Mouse (Mus musculus): ENCODE data around the gene Elovl5. TPM values are rescaled to one million over a fixed set of nuclear protein-coding genes. Genes with fewer than 3 reads are reported as not detected.

Gene Elovl5
- 100 to 1,000 TPM; 149 to 155 TPM for polyA plus RNA-seq (2017; shearing (Covaris generic))

- ATAC-seq, result peak; percentile 87
Measured at GRCm38 (mm10) chr9:77917074-77917621, at the start of gene Elovl5. Elovl5 (plus strand) TSS chr9:77917364.

DNA sequence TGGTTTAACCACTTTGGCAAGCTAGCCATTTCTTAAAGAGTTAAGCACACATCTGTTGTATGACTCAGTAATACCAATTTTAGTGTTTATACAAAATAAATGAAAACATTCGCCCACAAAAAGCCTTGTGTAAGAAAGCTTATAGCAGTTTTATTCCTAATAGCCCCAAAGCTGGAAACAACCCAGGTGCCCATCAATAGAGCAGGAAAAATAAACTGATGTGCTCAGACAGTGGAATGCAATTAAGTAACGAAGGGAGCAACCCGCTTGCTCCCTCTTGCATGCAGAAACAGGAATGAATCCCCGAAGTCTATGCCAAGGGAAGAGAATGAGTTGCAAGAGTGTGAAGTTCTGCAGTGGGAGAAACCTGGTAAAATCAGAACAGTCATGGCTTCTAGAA lies 25.7 kb upstream of the Elovl5 start:
- no peak for ATAC-seq

DNA sequence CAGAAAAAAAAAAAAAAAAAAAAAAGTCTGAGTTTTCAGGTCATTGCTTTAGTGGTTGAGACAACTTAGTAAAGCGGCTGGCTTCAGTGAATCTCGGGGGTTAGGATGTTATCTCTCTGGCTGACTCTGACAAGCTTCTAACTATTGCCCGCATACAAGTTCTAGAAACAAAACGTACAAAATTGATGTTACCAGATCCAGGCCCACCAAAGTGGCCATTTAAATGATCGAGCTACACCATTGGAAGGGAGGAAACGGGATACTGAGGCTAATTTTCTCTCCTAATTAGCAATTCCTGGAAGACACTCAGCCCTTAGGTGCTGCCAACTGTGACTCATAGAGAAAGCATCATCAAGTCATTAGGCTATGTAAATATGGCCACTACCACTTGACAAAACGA lies 18.6 kb upstream of the Elovl5 start:
- no peak for ATAC-seq

DNA sequence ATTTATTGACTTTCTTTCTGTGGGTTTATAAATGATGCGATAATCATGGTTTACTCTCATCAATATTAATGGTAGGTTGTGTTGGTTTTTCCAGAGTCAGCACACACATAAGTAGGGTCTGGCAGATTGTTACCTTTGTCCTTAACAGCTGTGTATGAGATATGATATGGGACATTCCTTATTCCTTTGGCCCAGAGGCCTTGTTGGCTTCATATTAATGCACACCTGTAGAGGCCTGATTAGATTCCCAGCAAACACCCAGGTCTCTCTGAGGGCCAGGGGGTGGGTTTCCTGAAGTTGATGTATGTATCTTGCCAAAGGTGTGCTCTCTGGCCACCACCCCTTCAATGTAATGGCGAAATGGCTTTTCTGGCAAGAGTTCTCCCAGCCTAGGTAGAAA lies 13.0 kb upstream of the Elovl5 start:
- no peak for ATAC-seq

DNA sequence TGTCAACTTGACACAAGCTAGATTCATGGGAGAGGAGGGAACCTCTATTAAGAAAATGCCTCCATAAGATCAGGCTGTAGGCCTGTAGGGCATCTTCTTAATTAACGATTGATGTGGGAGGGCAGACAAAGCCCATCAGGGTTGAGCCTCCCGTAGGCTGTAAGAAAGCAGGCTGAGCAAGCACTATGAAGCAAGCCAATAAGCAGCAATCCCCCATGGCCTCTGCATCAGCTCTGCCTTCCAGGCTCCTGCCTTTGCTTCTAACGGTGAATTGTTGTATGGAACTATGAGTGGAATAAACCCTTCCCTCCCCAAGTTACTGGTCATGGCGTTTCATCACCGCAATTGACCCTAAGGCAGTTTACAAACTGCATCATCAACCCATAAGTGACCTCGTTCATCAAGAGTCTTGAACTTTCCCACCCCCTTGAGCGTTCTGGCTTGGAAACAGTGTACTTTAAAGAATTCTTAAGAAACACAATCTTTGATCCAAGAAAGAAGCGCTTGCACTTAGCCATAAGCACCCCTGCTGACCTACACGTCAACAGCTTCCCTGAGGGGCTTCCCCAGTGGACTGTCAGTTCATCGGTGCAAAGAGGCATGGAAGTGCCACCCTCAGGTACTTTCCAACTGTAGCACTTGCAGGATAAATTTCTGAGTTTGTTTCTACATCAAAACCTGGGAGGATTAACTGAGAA lies 7.4 kb upstream of the Elovl5 start:
- ATAC-seq, result peak; percentile 12

DNA sequence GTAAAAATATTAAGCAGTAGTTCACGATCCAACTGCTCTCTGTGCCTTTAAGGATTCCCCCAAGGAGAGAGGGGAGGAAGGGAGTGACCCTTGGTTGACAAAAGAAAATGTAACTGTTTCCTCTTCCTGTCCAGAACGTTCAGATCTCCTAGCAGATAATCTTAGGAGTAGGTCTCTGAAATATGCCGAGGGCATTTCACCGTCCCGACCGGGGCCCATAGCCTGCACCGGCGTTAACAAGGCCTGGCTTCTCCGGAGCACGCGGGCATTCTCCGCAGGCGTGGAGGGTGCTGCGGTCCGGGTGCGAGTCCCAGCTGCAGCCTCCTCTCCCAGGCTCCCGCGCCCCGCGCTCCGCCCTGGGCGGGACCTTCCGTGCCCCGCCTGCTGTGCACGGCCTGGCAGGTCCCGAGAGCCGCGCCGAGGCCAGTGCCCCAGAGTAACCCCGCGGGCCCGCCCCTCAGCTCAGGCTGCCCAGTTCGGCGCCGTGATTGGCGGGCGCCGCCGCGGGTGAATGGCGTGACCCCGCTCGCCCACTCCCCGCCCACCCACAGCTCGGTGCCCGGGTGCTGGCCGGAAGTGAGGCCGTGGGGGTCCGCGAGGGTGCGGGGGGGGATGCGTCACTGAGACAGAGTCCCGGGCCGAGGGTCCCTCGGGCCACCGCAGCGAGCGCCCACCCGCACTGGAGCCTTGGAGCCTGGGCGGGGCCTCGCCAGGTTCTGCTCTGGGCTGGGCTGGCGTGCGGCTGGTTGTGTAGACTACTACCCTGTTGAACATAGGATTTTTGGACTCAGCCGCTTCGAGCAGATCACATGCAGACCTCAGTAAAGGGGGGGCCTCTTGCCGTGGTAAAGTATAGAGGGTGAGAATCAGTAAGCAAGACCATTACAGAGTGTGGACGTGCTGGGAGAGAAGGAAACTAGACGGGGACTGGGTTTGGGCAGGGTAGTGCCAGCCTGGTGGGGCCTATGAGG lies 6.6 kb upstream of the Elovl5 start:
- ATAC-seq, result peak; percentile 84

DNA sequence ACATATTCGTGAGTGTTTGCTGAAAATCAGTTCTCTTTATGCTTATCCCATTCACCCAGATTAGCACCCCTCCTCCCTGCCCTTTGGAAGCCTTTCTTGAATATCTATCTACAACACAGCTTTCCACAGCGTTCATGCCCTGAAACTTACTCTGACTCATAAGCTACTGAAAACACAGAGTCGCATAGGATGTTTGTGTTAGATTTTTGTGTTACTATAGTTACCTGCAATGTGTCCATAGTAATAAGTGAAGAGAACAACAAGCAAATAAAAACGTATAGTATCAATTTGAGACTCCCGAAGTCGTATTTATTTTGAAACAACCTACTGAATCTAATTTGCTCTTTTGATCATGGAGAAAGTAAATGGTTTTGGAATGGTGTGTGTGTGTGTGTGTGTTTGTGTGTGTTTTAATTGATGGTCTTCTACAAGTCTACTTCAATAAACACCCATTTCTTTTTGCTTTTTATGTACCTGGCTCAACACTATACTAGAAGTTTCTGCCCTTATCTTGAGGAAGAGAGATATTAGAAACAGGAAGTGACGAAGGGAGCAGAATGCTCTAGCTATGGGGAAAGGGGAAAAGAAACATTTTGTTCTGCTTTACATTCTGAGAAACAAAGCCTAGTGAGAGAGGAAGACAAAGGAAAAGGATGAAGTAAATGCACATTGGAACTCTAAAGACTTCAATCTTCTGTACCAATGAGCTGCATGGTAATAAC lies 5.5 kb upstream of the Elovl5 start:
- ATAC-seq, result peak; percentile 56

- no peak for ATAC-seq
Measured at GRCm38 (mm10) chr9:77912246-77912645, 4.9 kb upstream of the Elovl5 start.

- ATAC-seq, result no peak
Measured at GRCm38 (mm10) chr9:77914616-77915015, 2.5 kb upstream of the Elovl5 start.

DNA sequence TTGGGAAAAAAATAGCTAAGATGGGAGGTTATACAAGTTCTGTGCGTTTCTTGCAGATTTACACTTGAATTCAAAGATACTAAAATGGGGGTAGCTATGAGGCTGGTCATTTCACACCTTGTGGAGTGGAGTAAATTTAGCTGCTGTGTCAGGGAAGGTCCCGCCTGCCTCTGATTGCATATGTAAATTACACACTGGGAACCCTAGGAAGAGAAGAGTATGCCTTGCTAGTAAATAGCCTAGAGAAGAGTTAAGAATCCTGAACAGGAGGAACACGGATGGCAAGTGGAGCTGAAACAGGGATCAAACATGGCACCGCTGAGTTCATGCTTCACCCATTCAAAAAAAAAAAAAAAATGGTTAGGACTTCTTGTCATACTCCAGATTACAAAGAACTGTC lies 1.4 kb upstream of the Elovl5 start:
- ATAC-seq, result no peak

GRCm38 (mm10) chr9:77917622-77918131 lies 513 bp downstream of the Elovl5 start:
- no peak for ATAC-seq

DNA sequence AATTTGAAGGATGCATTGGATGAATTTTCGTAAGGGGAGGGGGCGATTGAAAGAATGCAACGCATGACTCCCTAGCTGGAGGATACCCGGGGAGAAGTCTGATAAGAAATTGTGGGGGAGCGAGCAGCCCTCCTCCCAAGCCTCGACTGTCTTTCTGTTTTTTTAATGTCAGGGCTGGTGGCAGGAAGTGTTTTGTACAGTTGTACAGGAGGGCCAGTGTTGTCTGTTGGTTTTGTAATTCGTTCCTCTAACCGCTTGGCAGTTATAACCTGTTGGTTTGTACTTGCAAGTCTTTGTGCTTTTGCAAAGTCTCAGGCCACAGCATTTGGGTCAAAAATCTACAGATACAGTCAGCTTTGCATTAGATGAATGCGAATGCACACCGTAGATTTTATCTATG lies 1.0 kb downstream of the Elovl5 start:
- ATAC-seq, result peak; percentile 12

DNA sequence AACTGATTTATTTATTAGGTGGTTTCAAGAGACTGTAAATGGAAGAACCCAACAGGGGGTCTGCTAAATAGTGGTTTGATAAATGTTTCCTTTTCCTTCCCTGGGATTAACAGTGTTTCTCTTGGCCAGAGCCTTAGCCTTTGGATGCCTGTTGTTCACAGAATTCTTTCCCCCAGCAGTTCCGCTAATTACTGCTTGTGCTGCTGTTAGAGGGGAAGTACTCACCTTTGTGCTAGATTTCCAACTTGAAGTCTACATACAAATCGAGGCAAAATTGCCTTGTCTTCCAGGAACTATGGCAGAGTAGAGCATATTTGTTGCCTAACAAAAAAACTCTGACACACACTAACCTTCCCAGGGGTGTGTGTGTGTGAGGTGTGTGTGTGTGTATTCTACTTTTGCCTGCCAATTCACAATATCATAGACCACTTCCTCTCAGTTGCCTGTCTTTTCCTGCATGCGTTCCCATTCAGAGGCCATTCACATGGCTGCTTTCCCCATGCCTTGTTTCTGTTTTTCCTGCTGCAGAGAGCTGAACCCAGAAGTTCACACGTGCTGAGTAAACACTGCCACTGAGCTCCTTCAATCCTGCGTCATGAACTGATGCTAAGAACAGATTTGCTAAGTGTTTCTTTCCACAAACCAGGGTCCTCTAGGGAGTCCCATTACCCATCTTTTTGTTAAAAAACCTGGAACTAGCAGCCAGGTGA lies 2.0 kb downstream of the Elovl5 start:
- no peak for ATAC-seq

DNA sequence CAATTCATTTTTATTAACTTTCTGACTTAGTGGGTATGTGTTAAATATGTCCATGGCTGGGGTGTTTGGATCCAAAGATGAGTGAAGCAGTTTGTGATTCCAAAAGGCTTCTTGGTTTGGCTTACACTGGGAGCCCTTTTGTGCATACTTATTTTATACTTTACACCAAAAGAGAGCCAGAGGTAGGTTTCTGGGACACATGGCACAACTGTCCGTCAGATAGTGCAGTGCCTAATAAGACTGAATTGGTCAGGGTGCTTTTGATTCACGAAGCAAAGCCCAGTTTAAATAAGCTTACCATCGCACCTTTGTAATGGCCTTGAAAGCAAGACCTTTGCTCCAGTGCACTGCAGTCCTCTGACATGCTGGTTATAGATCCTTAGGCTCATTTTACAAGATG lies 3.3 kb downstream of the Elovl5 start:
- ATAC-seq, result no peak

GRCm38 (mm10) chr9:77921366-77922260 lies 4.4 kb downstream of the Elovl5 start:
- ATAC-seq, result peak; percentile 12

DNA sequence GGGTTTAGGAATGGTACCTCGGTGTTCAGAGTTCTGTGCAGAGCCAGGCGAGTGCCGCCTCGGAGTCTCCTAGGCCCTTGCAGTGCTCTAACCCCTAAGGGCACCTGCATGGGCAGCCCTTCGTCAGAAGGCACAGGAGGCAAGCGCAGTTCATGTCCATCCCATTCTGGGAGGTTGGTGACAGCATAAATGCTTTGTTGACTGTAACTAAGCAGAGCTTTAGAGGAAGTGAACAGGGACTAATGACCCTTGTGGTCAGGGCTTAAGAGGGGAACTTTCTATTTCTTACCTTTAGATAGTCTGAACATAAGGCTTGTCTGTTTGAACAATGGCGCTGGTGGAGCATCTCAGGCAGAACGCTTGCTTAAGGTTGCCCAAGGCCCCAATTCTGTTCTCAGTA lies 6.6 kb downstream of the Elovl5 start:
- no peak for ATAC-seq

DNA sequence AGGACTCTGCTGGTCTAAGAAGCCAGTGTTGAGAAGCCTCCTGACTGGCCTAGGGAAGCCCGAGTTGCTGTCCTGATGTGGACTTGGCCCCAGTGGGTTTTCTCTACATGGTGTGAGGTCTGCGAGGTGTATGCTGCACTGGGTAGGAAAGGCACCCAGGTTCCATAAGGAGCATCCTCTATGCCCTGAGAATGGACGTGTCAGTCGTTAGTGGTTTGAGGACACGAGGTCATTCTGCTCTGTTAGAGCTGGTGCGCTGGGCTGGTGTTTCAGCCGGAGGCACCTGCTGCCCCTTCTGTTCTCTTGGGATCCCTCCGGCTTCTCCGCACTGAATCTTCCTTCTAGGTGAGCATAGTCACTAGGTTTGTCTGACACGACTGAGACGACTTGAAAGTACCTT lies 7.0 kb downstream of the Elovl5 start:
- ATAC-seq, result no peak

DNA sequence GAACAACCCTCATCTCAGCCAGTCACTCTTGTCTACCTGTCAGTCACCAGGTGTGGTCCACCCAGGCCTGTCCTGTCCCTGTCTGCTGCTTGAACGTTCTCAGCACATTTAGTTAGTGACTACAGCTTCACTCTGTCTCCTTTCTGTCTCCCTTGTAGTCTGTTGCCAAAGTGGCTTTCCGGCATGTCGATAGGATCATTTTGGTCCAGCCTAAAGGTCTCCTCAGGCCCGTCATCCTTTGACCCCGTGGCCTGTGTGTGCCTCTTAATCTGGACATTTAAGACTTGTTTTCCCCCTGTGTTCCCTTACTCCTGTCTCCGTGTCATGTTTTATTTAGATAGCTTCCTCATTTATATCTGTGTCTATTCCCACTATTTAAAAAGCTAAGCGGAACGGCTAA lies 9.0 kb downstream of the Elovl5 start:
- ATAC-seq, result no peak

DNA sequence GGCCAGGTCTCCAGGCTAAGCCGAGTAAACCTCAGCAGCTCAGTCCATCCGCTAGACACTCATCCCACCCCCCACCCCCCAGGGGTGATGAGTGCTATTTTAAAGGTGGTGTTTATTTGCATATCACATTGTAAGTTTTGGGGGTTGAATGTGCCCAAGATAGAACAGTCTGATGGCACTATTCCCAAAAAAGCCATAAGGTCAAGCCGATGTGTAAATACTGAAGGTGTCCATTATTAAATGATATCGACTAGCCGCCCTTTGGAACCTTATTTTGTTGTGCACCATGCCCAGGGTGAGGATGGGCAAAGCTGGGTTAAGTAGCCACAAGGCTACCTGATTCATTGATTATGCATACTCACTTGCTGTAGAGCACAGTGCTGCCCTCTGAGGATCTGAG lies 9.7 kb downstream of the Elovl5 start:
- no peak for ATAC-seq

GRCm38 (mm10) chr9:77927431-77927830 lies 10.3 kb downstream of the Elovl5 start:
- ATAC-seq, result no peak

- ATAC-seq, result peak; percentile 44
Measured at GRCm38 (mm10) chr9:77928769-77929168, 11.6 kb downstream of the Elovl5 start.

Measured in activated CD4-positive, CD25-positive, alpha-beta regulatory T cell, adult 4 months (primary cell).